Mouse (Mus musculus): Measurements from ENCODE around the gene Atp7b.

Gene Atp7b

GRCm38 (mm10) chr8:22059821-22060445 is at the start of gene Atp7b:
TSS of gene Atp7b (minus strand) at chr8:22060305.
- no peak for DNase-seq (ENCODE audit: low read depth)

DNA sequence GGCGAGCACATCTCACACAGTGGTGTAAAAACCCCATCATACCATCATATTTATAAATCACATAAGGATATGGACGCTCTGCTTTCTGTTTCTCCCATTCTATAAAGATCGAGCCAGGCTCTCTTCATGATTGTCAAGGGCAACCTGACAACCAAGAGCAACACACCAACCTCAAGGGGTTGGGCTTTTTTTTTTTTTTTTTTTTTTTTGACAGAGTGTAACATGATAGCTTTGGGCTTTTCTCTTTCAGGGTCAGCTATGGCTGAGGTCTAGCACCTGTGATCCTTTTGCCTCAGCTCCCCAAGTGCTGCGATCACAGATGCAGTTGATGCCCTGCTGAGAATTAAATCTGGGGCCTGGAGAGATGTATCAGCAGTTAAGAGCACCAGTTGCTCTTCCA is 46.9 kb upstream of the Atp7b start:
- no peak for DNase-seq (ENCODE audit: low read depth)

DNA sequence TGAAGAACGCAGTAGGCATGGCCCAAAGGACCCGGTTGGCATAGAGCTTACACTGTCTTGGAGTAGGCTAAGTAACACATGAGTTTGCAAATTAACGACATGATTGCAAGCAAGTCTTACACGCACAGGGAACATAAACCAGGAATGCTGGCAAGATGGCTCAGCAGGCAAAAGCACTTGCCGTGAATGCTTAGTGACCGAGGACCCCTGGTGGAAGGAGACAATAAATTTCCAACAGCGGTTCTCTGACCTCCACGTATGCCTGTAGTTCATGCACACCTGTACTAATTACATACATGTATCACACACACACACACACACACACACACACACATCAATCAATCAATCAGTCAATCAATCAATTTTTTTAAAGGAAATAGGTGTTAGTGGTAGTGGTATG is 31.5 kb upstream of the Atp7b start:
- DNase-seq (ENCODE audit: low read depth): peak; percentile 38

DNA sequence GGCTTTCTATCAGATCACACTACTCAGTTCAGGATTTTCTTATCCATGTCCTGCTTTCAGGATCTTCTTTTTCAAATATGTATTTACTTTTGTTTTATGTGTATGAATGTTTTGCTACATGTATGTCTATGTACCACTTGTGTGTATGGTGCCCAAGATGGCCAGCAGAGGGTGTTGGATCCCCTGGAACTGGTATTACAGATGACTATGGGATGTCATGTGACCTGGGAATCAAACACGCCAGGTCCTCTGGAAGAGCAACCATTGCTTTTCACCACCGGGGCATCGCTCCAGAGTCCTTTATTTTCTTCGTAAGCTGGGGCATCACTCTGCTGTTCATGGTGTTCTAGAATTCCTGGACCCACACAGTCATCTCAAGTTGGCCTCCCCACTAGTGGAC is 29.1 kb upstream of the Atp7b start:
- DNase-seq (ENCODE audit: low read depth): no peak

GRCm38 (mm10) chr8:22079313-22080007 is 19.4 kb upstream of the Atp7b start:
- DNase-seq (ENCODE audit: low read depth): peak; percentile 57

DNA sequence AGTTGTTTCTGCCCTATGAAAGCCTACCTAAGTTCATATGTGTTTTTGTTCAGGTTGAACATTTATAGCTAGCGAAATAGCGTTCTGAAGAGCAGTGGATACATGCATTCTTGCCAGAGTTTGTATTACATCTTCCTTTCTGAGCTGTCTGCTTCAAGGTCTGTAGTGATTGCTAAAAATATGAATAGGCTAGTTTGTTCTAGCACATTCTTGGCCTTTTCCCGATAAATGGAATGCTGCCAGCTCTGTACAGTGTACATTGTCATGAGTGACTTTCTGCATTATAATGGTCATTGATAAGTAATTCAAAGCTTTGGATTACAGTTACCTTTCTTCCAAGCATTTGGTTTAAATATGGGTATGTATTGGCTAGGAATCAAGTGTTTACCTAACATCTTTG is 1.0 kb upstream of the Atp7b start:
- peak; percentile 5 for DNase-seq (ENCODE audit: low read depth)

GRCm38 (mm10) chr8:22060446-22060889 is 363 bp upstream of the Atp7b start, which contains the start of gene Alg11:
TSS of gene Alg11 (plus strand) at chr8:22060721.
- DNase-seq (ENCODE audit: low read depth): peak; percentile 91

DNA sequence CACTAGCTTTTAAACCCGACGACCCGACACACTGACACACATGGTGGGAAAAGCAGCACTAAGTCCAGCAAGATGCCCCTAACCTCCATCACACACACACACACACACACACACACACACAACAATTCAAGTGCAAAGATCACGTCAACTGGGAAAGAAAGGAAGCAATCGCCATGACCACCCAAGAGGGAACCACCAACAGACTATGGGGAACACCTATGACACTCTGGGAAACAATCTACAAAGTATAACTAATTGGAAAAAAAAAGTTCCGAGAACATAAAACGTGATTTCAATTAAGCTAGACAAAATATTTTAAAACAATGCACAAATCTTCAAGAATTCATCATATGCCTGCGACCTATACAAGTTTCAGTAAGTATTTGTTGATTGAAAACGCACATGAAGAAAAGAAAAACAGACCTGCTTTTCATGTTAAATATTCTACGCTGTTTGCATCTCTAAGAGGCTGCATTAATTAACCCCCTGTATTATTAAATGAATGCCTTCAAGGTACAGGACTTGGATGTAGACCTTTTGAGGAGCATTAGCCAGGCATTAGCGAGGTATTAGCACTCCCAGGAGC is 859 bp downstream of the Atp7b start:
- no peak for DNase-seq (ENCODE audit: low read depth)

- DNase-seq (ENCODE audit: low read depth): no peak
Measured at GRCm38 (mm10) chr8:22058368-22058767, 1.7 kb downstream of the Atp7b start.

DNA sequence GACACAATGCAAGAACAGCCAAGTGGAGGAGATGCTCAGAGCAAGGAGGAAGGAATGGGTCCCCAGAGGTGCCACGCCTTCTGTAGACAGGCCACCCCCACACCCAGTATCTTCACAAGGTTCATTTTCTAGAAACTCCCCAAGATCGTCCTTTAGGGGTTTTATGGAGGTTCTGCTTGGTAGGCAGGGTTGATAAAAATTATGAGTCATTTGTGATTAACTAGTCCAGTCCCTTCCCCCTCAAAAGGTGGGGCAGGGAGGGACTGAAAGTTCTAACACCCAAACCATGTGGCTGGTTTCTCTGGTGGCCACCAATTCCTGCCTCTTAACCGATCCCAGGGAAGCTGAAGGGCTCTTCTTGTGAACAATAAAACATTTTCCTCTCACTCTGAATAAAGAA is 3.3 kb downstream of the Atp7b start:
- no peak for DNase-seq (ENCODE audit: low read depth)

- no peak for DNase-seq (ENCODE audit: low read depth)
Measured at GRCm38 (mm10) chr8:22055492-22055877, 4.6 kb downstream of the Atp7b start.

DNA sequence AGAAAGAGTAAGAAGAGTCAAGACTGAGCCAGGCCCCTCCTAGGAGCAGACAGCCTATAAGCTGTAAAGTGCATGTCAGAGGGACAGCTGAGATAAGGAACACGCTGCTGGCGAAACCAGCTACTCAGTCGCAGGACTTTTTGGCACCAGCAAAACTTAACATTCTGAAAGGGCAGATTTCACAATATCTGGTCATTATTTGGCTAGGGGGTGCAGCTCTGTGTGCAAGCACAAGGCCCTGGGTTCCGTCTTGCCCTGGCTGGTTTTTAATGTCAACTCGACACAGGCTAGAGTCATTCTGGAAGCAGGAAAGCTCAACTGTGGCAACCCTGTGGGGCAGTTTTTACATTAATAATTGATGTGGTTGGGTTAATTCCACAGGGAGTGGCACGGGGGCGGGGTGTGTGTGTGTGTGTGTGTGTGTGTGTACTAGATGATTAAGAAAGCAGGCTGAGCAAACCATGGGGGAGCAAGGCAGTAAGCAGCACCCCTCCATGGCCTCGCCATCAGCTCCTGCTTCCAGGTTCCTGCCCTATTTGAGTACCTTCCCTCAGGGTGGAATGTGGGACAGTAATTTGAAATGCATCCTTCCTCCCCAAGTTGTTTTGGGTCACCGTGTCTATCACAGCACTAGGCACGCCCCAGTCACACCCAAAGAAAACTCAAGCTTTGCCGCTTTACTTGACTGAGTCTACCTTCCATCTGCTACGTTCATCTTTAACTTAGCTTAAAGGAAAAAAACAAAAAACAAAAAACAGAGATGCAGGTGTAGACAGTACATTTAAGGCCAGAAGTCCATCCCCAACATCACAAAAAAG is 5.2 kb downstream of the Atp7b start:
- no peak for DNase-seq (ENCODE audit: low read depth)

DNA sequence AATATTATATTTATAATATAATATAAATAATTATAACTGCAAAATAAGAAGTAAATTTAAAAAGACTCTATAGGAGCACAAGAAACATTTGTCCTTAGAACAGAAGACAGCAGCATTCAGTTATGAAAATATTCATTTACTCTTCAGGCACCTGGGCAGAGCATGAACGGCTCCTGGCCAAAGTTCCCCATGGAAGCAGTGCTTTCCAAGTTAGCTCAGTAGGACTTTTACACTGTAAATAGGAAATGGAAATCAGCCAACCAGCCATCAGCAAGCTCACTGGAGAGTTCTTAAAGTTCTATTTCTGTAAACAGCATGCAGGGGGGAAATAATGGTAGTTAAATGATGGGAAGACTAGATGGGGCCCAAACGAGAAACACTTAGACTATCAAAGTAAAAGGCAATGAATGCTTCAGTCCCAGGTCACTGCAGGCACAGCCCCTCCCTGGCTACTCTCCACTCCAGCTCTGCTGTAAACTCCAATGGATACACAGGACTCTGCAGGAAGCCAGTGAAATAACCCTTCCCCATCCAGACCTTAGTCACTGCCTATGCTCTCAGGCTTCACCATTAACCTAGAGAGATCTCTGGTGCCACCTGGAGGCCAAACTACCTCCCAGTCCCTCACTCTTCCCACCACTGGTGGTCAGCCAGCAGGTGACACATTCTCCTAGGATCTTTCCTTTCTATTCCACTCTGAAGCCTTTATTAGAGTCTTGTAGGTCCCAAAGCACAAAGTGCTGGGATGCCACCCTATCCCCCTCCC is 12.2 kb downstream of the Atp7b start:
- peak; percentile 58 for DNase-seq (ENCODE audit: low read depth)

DNA sequence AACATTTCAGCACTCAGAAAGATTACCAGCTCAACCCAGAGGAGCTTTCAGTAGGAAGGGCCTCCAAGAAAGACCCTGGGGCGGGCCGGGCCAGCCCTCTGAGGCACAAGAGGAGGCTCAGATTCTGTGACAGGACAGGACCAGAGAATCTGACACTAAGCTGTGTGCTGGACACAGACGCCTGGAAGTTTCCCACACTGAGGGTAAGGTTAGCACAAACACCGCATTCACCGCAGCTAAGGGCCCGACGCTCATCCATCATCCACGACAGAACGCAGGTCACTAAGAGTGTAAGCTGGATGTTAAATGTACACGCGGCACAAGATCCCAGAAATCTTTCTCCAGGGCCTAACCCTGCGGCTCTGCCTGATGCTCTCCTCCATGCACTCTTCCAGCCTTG is 16.4 kb downstream of the Atp7b start:
- DNase-seq (ENCODE audit: low read depth): no peak

- no peak for DNase-seq (ENCODE audit: low read depth)
Measured at GRCm38 (mm10) chr8:22042515-22042914, 17.6 kb downstream of the Atp7b start.

- DNase-seq (ENCODE audit: low read depth): no peak
Measured at GRCm38 (mm10) chr8:22040153-22040509, 20.0 kb downstream of the Atp7b start.

DNA sequence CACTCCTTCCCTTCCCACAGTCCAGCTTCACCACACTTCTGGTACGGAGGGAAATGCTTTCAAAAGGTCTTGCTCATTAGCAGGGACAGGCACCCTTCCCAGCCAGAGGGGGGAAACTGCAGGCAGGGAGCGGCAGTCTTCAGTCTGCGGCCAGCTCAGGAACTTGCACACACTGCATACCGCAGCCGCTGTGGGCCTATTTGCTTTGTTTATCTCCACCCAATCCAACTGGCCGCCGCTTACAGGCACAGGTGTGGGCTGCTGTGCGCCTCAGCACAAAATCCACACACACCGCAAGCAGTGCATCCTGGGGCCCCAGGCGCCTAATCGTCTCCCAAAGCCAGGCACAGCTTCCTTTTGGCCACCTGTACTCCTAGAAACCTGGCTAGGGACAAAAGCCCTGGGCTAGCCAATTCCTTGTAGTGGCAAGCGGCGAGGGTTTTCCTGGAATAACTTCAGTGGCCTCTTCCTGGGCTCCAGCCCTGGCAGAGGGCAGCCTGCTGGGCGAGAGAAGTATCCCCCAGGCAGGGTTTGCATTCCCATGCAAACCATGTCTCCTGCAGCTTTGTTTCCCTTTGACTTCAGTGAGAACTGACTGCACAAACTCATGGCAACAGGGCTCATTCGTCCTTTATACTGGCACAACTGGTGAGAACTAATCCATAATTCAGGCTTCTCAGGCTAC is 20.5 kb downstream of the Atp7b start:
- no peak for DNase-seq (ENCODE audit: low read depth)

GRCm38 (mm10) chr8:22037022-22037421 is 23.1 kb downstream of the Atp7b start:
- DNase-seq (ENCODE audit: low read depth): no peak

- DNase-seq (ENCODE audit: low read depth): no peak
Measured at GRCm38 (mm10) chr8:22036137-22036536, 24.0 kb downstream of the Atp7b start.

- no peak for DNase-seq (ENCODE audit: low read depth)
Measured at GRCm38 (mm10) chr8:22030990-22031389, 29.1 kb downstream of the Atp7b start.

DNA sequence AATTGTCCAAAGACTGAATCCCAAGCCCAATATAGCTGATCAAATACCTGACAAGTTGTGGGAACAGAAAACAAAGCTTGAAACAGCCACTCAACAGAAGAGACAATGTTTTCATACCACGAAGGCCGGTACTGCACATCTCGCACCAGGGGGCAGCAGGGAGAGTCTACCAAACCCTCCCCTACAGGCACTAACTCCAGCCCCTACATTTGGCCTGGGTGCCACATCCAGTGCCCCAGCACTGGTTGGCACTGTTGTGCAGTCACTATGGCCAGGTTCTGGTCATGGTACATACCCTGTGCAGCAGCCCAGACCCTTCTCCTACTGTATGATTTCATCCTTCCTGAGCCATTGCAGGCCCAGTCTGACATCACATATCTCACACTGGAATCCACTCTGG is 31.1 kb downstream of the Atp7b start:
- peak; percentile 11 for DNase-seq (ENCODE audit: low read depth)
